Mouse (Mus musculus): ENCODE measurements around the gene Rfc2.
"Not testable (repeated sequence)": the region's sequence is repeated elsewhere in the genome, so short reads cannot be mapped to it uniquely, and the experiment has no call there.

Rfc2 gene

GRCm38 (mm10) chr5:134648976-134649375 is 67.8 kb downstream of the Rfc2 start:
- DNase-seq (ENCODE audit: low spot score in 2 of 2) = not testable (repeated sequence)

- DNase-seq (ENCODE audit: low spot score in 2 of 2) = peak in 1 of 2 experiments; percentile 50
Measured at GRCm38 (mm10) chr5:134650926-134651325, 69.8 kb downstream of the Rfc2 start.

Data from right cerebral cortex, postnatal 10 days (tissue).